Mouse (Mus musculus): ENCODE measurements around the gene Rita1. TPM values are rescaled to one million over a fixed set of nuclear protein-coding genes. Genes with fewer than 3 reads are reported as not detected.

Gene Rita1
- polyA plus RNA-seq, 1 experiment from 2014 or later, result 12.3 TPM

Other genes with a start within 250 kb of the Rita1 start
- gene Lhx5, start 180.9 kb downstream of the Rita1 start, polyA plus RNA-seq (2014; fragmentation: Nextera tagmentation; extraction: Ambion mirVana), result 29.9 and 31.2 TPM in 2 replicates
- 5.3 and 5.9 TPM in 2 replicates for gene Sdsl, start 139.8 kb downstream of the Rita1 start, polyA plus RNA-seq (2014; fragmentation: Nextera tagmentation; extraction: Ambion mirVana)
- not detected in 2 replicates for gene Sds, start 136.1 kb downstream of the Rita1 start, polyA plus RNA-seq (2014; fragmentation: Nextera tagmentation; extraction: Ambion mirVana)
- 33.3 and 33.6 TPM in 2 replicates for gene Plbd2, start 109.0 kb downstream of the Rita1 start, polyA plus RNA-seq (2014; fragmentation: Nextera tagmentation; extraction: Ambion mirVana)
- gene Slc8b1, start 101.4 kb downstream of the Rita1 start, polyA plus RNA-seq (2014; fragmentation: Nextera tagmentation; extraction: Ambion mirVana), result 2.9 and 4.9 TPM in 2 replicates
- 14.9 and 16.8 TPM in 2 replicates for gene Tpcn1, start 23.9 kb downstream of the Rita1 start, polyA plus RNA-seq (2014; fragmentation: Nextera tagmentation; extraction: Ambion mirVana)
- 0.62 and 0.81 TPM in 2 replicates for gene Iqcd, start 23.6 kb downstream of the Rita1 start, polyA plus RNA-seq (2014; fragmentation: Nextera tagmentation; extraction: Ambion mirVana)
- 42.0 and 42.6 TPM in 2 replicates for gene Ddx54, start 150 bp upstream of the Rita1 start, polyA plus RNA-seq (2014; fragmentation: Nextera tagmentation; extraction: Ambion mirVana)
- not detected in 2 replicates for gene Cfap73, start 21.6 kb upstream of the Rita1 start, polyA plus RNA-seq (2014; fragmentation: Nextera tagmentation; extraction: Ambion mirVana)
- gene Rasal1, start 36.2 kb upstream of the Rita1 start, polyA plus RNA-seq (2014; fragmentation: Nextera tagmentation; extraction: Ambion mirVana), result 0.39 TPM in 1 of 2 replicates, not detected in the other
- 7.0 and 7.4 TPM in 2 replicates for gene Dtx1, start 99.3 kb upstream of the Rita1 start, polyA plus RNA-seq (2014; fragmentation: Nextera tagmentation; extraction: Ambion mirVana)
- gene Oas2, start 137.3 kb upstream of the Rita1 start, polyA plus RNA-seq (2014; fragmentation: Nextera tagmentation; extraction: Ambion mirVana), result not detected in 2 replicates
- gene Oas3, start 165.1 kb upstream of the Rita1 start, polyA plus RNA-seq (2014; fragmentation: Nextera tagmentation; extraction: Ambion mirVana), result 0.08 TPM in 1 of 2 replicates, not detected in the other
- gene Oas1e, start 182.9 kb upstream of the Rita1 start, polyA plus RNA-seq (2014; fragmentation: Nextera tagmentation; extraction: Ambion mirVana), result 0.18 TPM in 1 of 2 replicates, not detected in the other
- gene Oas1c, start 199.9 kb upstream of the Rita1 start, polyA plus RNA-seq (2014; fragmentation: Nextera tagmentation; extraction: Ambion mirVana), result 0.21 and 0.23 TPM in 2 replicates
- gene Oas1f, start 234.8 kb upstream of the Rita1 start, polyA plus RNA-seq (2014; fragmentation: Nextera tagmentation; extraction: Ambion mirVana), result not detected in 2 replicates
- not detected in 2 replicates for gene Oas1h, start 248.8 kb upstream of the Rita1 start, polyA plus RNA-seq (2014; fragmentation: Nextera tagmentation; extraction: Ambion mirVana)

Measured in neural tube, embryonic 11.5 days (tissue).